Mouse (Mus musculus) intestine, postnatal 0 days (tissue): ENCODE data around the gene Vps9d1. TPM values are rescaled to one million over a fixed set of nuclear protein-coding genes. Genes with fewer than 3 reads are reported as not detected.
"Not testable (repeated sequence)": the region's sequence is repeated elsewhere in the genome, so short reads cannot be mapped to it uniquely, and the experiment has no call there.

Experiments used
- ATAC-seq: fragments of 200-750 bp; cut with Nextera tagmentation; 2 replicates; pipeline ENCODE4 v1.8.0; 2017; ENCODE audit warnings: mild to moderate bottlenecking, moderate TSS enrichment, moderate library complexity
- H3K27ac ChIP-seq: fragments of 300-500 bp; sonication (generic); 2 replicates; pipeline ENCODE4 v1.5.1; 2014; ENCODE audit warnings: mild to moderate bottlenecking, low read depth, low read length, moderate library complexity
- H3K27me3 ChIP-seq: fragments of 300-500 bp; sonication (generic); replicated peaks from 2 replicates; pipeline ENCODE4 v1.6.1; 2014; ENCODE audit warnings: low read length, mixed read lengths; ENCODE audit not compliant: control insufficient read depth, insufficient read depth
- H3K36me3 ChIP-seq: fragments of 300-500 bp; sonication (generic); 2 replicates; pipeline ENCODE4 v1.6.1; 2014; ENCODE audit warnings: mild to moderate bottlenecking, moderate library complexity; ENCODE audit not compliant: control insufficient read depth, insufficient read depth
- H3K4me1 ChIP-seq: fragments of 300-500 bp; sonication (generic); replicated peaks from 2 replicates; pipeline ENCODE4 v1.6.1; 2014; ENCODE audit warnings: antibody characterized with exemption, low read length, mixed read lengths; ENCODE audit not compliant: control insufficient read depth, insufficient read depth
- H3K4me2 ChIP-seq: fragments of 300-500 bp; sonication (generic); replicated peaks from 2 replicates; pipeline ENCODE4 v1.6.1; 2014; ENCODE audit warnings: low read depth, mild to moderate bottlenecking, moderate library complexity
- H3K4me3 ChIP-seq: fragments of 300-500 bp; sonication (generic); 2 replicates; pipeline ENCODE4 v1.5.1; 2014; ENCODE audit warnings: low read depth, low read length
- H3K9ac ChIP-seq: fragments of 300-500 bp; sonication (generic); 2 replicates; pipeline ENCODE4 v1.6.1; 2014; ENCODE audit warnings: mild to moderate bottlenecking, low read depth, low read length
- H3K9me3 ChIP-seq: fragments of 300-500 bp; sonication (generic); 2 replicates; pipeline ENCODE4 v1.6.1; 2016; ENCODE audit warnings: mixed run types; ENCODE audit not compliant: control insufficient read depth
- CTCF ChIP-seq: sonication (generic); IDR thresholded peaks from 2 replicates; pipeline ENCODE4 v1.5.1; 2016; ENCODE audit warnings: low read depth, mild to moderate bottlenecking, control low read depth, antibody characterized with exemption, moderate library complexity
- WGBS: fragments of 180-500 bp; shearing (Covaris S2); extraction: QIAGEN DNeasy Blood & Tissue Kit; methylation state at CpG from one replicate; pipeline ENCODE4 v1.1.7; 2014; 5-methylcytosine and 5-hydroxymethylcytosine counted together
- polyA plus RNA-seq: library from polyadenylated mRNA; unstranded; fragments of >200 nt; fragmentation: Nextera tagmentation; extraction: Ambion mirVana; gene quantifications from 2 replicates; pipeline ENCODE4 v1.2.1, GENCODE M21; 2015

Vps9d1 gene
- polyA plus RNA-seq, 1 experiment from 2014 or later: 7.1 TPM

- WGBS: 65% methylated on average over 13 of the region's 13 CpGs
- no peak overlapping the region for H3K4me3 ChIP-seq
- 0 out of 2 replicates have a peak, but pooled peaks cover 4% of the 10 kb centered on the region for H3K27me3 ChIP-seq
- 0 out of 2 replicates have a peak, but pooled peaks cover 4% of the 10 kb centered on the region for H3K36me3 ChIP-seq
- no peak overlapping the region for H3K27ac ChIP-seq
- no peak for ATAC-seq
- no peak for TF ChIP-seq CTCF
- 0 out of 2 replicates have a peak, but pooled peaks cover 8% of the 10 kb centered on the region for H3K4me1 ChIP-seq
- H3K4me2 ChIP-seq: no peak overlapping the region
- no peak overlapping the region for H3K9ac ChIP-seq
- no peaks in the 10 kb centered on the region for H3K9me3 ChIP-seq
These were observed 20.8 kb downstream of the Vps9d1 start for GRCm38 (mm10) chr8:123233300-123233699.

DNA sequence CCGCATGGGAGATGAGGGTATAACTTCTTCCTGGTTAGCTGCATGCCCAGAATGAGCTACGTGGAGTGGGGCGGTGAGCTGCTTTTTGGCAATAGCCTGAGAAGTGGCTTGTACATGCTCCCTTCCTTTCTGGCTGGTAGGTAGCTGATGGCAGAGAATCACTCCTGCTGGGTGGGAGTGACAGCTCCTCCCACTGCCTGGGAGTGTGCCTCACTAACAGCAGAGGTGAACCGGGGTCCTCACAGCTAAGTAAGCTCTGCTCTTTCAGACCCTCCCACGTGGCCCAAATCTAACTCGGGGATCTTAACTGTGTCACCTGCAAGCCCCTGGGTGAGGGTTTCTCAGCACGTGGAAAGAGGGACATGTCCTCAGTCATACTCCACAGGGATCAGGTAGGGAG, 21.6 kb downstream of the Vps9d1 start:
- Histone ChIP-seq H3K27me3 (0 out of 2 replicates have a peak, but pooled peaks cover 4% of the 10 kb centered on the region), H3K4me3 (no peak overlapping the region), H3K4me1 (0 out of 2 replicates have a peak, but pooled peaks cover 8% of the 10 kb centered on the region), H3K27ac (no peak overlapping the region), H3K36me3 (0 out of 2 replicates have a peak, but pooled peaks cover 4% of the 10 kb centered on the region), H3K9me3 (no peaks in the 10 kb centered on the region), H3K9ac (no peak overlapping the region), H3K4me2 (no peak overlapping the region)
- WGBS: 38% methylated on average over 7 of the region's 7 CpGs
- ATAC-seq: no peak
- no peak for TF ChIP-seq CTCF

GRCm38 (mm10) chr8:123231742-123232141, 22.4 kb downstream of the Vps9d1 start:
- peak; percentile 59 for TF ChIP-seq CTCF
- Histone ChIP-seq H3K4me1 (0 out of 2 replicates have a peak, but pooled peaks cover 8% of the 10 kb centered on the region), H3K9me3 (no peaks in the 10 kb centered on the region), H3K27me3 (0 out of 2 replicates have a peak, but pooled peaks cover 4% of the 10 kb centered on the region), H3K4me3 (no peak overlapping the region), H3K36me3 (peaks cover 10% of the 10 kb centered on the region; the same call in 1 of the 2 replicates), H3K4me2 (no peak overlapping the region), H3K27ac (no peak overlapping the region), H3K9ac (no peak overlapping the region)
- no peak for ATAC-seq
- WGBS: 61% methylated on average over 5 of the region's 5 CpGs

GRCm38 (mm10) chr8:123230326-123230725, 23.8 kb downstream of the Vps9d1 start:
- 90% methylated on average over 9 of the region's 11 CpGs for WGBS
- not testable (repeated sequence) for H3K27me3 ChIP-seq, H3K4me2 ChIP-seq, ATAC-seq, H3K4me1 ChIP-seq, H3K27ac ChIP-seq, H3K9me3 ChIP-seq, H3K4me3 ChIP-seq, H3K9ac ChIP-seq
- H3K36me3 ChIP-seq: peaks cover 11% of the 10 kb centered on the region; the same call in 1 of the 2 replicates

DNA sequence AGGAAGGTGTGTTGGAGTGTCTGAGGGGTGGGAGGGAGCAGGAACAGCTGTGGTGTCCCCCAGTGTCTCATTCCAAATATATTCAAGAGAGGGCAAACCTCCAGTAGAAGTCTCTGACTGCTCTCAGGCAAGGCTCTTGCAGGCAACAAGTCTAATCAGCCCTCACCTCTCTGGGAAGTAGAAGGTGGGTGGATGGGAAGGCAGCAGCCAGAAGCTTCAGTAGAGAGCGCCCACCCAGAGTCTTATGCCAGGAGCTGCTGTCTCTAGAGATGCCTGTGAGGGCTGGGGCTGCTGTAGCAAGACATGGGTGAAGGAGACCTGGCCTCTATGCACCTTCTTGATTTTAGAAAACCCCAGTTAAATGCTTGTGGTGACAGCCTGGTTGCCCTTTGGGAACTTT, 25.7 kb downstream of the Vps9d1 start:
- peaks cover 11% of the 10 kb centered on the region; the same call in 1 of the 2 replicates for H3K36me3 ChIP-seq
- TF ChIP-seq CTCF: no peak

GRCm38 (mm10) chr8:123224278-123225266, 29.6 kb downstream of the Vps9d1 start, which contains the start of gene Cdk10:
Gene Cdk10 (plus strand): TSS chr8:123224842.
- ATAC-seq: peak; percentile 79
- peak within 1 kb of the TSS; percentile 72 for H3K9ac ChIP-seq
- peaks cover 5% of the 10 kb centered on the region; the same call in 1 of the 2 replicates for H3K4me1 ChIP-seq
- no peaks in the 10 kb centered on the region for H3K9me3 ChIP-seq
- 0 out of 2 replicates have a peak, but pooled peaks have one; percentile 9 for TF ChIP-seq CTCF
- peaks cover 6% of the 10 kb centered on the region; the same call in 1 of the 2 replicates for H3K36me3 ChIP-seq
- peak within 1 kb of the TSS; percentile 87 for H3K4me2 ChIP-seq
- peak within 1 kb of the TSS; percentile 74 for H3K4me3 ChIP-seq
- no peaks in the 10 kb centered on the region for H3K27me3 ChIP-seq
- H3K27ac ChIP-seq: peak within 1 kb of the TSS; percentile 79
- 2% methylated on average over 59 of the region's 59 CpGs for WGBS

More for the DNA sequence above, 25.7 kb downstream of the Vps9d1 start:
- H3K9me3 ChIP-seq: no peaks in the 10 kb centered on the region
- H3K27ac ChIP-seq: no peak overlapping the region
- WGBS: 100% methylated on average over 1 of the region's 1 CpGs
- H3K9ac ChIP-seq: no peak overlapping the region
- no peaks in the 10 kb centered on the region for H3K27me3 ChIP-seq
- no peak overlapping the region for H3K4me2 ChIP-seq
- H3K4me3 ChIP-seq: no peak overlapping the region
- peaks cover 5% of the 10 kb centered on the region; the same call in 1 of the 2 replicates for H3K4me1 ChIP-seq
- ATAC-seq: no peak
